Mouse (Mus musculus) CD8-positive naive resting alpha-beta T cell, adult 2 months (primary cell): ENCODE data around the gene BC029722.

ENCODE experiments used
- DNase-seq, 2 experiments: peaks; one replicate each; pipeline ENCODE4 v3.0.0; 2022; ENCODE audit warnings: low read depth in 2 of 2, low spot score in 2 of 2

The BC029722 gene

DNA sequence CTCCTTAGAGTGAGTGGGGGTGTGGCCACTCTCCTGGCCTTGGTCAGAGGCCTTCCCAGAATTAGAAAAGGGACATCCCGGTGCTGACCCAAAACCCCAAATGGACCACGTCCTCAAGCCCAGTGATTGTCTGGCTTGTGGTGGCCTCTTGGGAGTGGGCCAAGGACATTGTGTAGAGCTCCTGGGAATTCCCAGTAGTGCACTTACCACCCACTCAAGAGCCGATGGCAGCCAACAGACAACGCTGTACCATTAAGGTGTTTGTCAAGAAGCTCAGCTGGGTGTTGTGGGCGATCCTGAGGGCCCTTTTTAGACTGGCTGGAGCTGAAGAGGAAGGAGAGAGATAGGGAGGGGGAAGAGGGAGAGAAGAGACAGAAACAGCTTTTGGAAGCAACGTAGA, 34.7 kb downstream of the BC029722 start:
- no peak for DNase-seq

DNA sequence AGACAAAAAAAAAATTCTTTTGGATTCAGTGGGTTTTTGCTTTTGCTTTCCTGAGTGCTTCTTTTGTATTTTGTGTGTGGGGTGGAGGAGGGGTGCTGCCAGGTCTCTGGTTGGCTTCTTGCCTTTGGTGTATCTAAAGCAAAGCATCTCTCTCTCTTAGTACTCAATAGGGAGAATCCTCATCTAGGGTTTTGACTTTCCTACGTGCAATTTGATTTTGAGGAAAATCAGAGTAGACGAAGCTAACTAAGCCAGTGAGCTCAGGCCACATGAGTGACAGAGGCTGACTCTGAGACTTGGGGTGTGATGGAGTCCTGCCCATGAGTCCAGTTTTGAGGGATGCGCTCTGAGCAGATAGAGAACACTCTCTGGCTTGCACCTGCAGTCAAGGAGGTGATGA, 39.7 kb downstream of the BC029722 start:
- DNase-seq = no peak

GRCm38 (mm10) chr2:155779066-155779465, 40.2 kb downstream of the BC029722 start:
- DNase-seq = no peak

DNA sequence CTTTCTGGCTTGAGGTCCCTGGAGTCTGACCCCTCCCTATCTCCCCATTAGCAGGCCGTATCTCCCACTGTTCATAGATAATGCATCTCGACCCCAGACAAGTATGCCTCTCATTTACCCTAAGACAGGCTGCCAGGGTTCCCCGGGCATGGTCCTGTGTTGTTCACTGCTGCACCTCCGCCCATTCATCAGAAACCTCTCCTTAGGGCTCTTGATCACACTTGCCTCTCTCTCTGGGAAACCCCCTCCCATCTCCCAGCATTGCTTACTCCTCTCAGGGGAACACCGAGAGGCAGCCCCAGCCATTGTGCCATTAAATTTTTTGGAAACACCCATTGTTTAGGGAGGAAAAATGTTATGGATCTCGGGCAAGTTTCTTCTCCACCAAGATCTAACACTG, 41.2 kb downstream of the BC029722 start:
- no peak for DNase-seq

- DNase-seq = no peak
Measured at GRCm38 (mm10) chr2:155777688-155777985, 41.6 kb downstream of the BC029722 start.

DNA sequence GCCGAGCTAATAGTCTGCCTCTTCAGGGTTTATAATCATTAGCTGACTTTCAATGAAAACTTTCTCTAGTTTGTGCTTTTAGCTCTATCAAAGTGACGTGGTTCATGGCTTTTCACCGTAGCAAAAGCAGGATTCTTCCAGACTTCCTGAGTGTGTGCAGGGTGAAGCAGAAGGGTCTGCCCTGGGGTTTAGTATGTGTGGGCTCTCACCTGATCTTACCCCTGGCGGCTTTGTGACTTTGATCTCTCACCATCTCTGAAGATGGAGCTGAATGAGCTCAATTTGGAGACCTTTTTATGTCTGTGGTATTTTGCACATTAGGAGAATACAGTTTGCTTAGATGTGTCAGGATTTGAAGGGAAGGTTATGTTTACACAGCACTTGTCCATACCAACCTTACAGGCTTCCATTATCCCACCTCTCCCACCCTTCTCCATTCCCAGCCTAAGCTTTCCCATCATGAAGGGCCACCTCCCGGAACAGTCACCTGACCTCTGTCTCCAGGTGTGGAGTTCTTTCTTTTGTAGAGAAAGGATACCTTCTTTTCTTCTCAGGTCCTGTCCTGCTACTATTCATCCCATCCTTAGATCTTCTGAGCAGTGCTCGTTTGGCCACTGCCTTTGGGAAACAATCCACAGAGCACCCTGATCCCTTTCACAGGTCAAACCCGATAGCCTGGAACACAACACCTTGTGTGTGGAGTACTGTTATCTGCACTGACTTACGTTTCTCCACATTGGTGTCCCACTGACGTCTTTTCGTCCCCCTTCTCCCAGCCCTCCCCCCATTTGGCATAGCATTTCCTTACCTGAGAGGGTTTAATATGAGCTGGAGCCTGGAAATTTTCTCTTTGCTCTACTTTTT, 42.2 kb downstream of the BC029722 start:
- no peak for DNase-seq

- no peak for DNase-seq
Measured at GRCm38 (mm10) chr2:155775685-155776263, 43.5 kb downstream of the BC029722 start.

- DNase-seq = no peak
Measured at GRCm38 (mm10) chr2:155774927-155775684, 44.1 kb downstream of the BC029722 start, which contains the start of gene Mmp24. Mmp24 (plus strand) TSS chr2:155775342.

GRCm38 (mm10) chr2:155774261-155774926, 44.8 kb downstream of the BC029722 start:
- no peak for DNase-seq

GRCm38 (mm10) chr2:155773664-155774063, 45.6 kb downstream of the BC029722 start:
- DNase-seq = no peak
